Comparison of ENCODE assay signal across 17 mouse cellular contexts in the genomic region with DNA sequence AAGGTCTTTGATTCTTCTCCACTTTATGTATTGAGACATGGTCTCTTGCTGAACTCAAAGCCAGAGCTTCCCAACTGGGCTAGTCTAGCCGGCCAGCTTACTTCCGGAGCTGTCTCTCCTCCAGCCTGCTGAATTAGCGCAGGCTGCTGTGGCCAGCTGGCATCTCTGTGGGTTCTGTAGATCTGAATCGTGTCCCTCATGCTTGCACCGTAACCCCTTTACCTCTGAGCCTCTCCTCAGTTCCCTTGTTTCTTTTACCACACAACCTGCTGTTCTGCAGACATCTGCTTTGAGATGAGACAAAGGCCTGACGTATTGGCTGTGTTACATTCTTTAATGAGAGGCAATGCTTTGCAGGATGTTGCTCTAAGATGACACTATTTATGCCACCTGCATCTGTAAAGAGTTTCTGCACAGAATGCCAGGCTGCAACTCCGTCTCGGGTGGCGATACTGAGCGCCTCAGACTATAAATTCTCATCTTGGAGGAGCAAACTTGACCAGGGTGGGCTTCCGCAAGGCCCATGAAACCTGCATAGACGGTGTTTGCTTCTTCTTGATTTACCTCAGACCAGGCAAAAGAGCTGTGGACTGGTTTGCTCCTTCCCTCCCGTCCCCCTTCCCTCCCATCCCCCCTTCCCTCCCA. TPM values are rescaled to one million over a fixed set of nuclear protein-coding genes. Genes with fewer than 3 reads are reported as not detected.
"Had no signal": no experiment of that assay in that cellular context is flagged by ENCODE, and none has a peak within 500 bp of the region (broad histone marks: within the 10 kb centered on the region; RNA-seq: fewer than 3 reads in every experiment).

No protein-coding gene starts in this region.

- DNase-seq: kidney, adult 8-10 months; kidney, postnatal 36 days; left cerebral cortex, postnatal 4 days; lung, adult 18-20 months; midbrain, embryonic 14.5 days; retina, postnatal 1 day had no signal

- H3K9me3 ChIP-seq: limb, embryonic 13.5 days; neural tube, embryonic 13.5 days had no signal

- H3K9ac ChIP-seq: limb, embryonic 13.5 days; liver, embryonic 14.5 days; neural tube, embryonic 13.5 days had no signal

- H3K4me2 ChIP-seq: limb, embryonic 13.5 days; neural tube, embryonic 13.5 days had no signal

- H3K4me1 ChIP-seq: neural tube, embryonic 13.5 days had no signal

- ATAC-seq: inflammation-experienced regulatory T-cells, adult 6 months; intestine, postnatal 0 days had no signal

- H3K27ac ChIP-seq: limb, embryonic 13.5 days; liver, embryonic 14.5 days; neural tube, embryonic 13.5 days had no signal

- H3K4me3 ChIP-seq: limb, embryonic 13.5 days; neural tube, embryonic 13.5 days had no signal

- H3K27me3 ChIP-seq: neural tube, embryonic 13.5 days had no signal

- H3K36me3 ChIP-seq: limb, embryonic 13.5 days; neural tube, embryonic 13.5 days had no signal

RNA-seq across cellular contexts. Expression of gene Trim72, which starts 8.5 kb away (rescaled TPM):
- polyA plus RNA-seq: inflammation-experienced regulatory T-cells, adult 6 months; midbrain, embryonic 14.5 days; neural tube, embryonic 13.5 days had no signal

RNA-seq across cellular contexts. Expression of gene Gm49368, which starts 50.2 kb away (rescaled TPM):
- total RNA-seq: layer of hippocampus, postnatal 36 days; left cerebral cortex, postnatal 4 days; liver, adult 2 months; megakaryocyte-erythroid progenitor cell, adult 5-6 weeks had no signal
- polyA plus RNA-seq: intestine, postnatal 0 days; kidney, embryonic 16.5 days; limb, embryonic 13.5 days; lung, embryonic 16.5 days; midbrain, embryonic 14.5 days; neural tube, embryonic 13.5 days; urinary bladder, adult 2 months had no signal
